Mouse (Mus musculus): ENCODE measurements at regions not wholly inside any gene's neighbourhood (a gene's known extent, or its start where the extent isn't known, plus 50 kb on each side); places are given as distances from the start of the nearest gene placed in this dataset.

DNA sequence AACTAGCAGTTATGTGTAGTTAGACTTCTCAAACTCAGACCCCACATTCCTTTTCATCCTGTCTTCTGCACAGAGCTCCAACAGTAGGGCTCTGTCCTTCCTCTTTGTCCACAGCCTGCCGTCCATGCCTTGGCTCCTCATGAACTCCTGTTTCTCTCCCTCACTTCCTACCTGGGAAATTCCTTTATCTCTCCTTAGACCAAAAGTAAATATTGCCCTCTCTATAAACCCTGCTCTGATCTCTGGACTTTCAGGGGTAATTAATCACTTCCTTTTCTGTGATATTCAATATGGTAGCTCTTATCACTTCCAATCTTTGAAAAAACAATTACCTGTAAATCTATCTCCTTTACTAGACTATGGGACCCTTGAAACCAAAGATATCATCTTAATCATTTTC is 576.1 kb downstream of the Nfib start:
- WGBS = 63% methylated on average over 1 of the region's 1 CpGs
- Histone ChIP-seq H3K79me2 (replicated peaks; ENCODE audit: control insufficient read depth, insufficient read depth, low read length) (no peaks in the 10 kb centered on the region), H3K4me1 (ENCODE audit: control insufficient read depth, insufficient read depth, low read length) (peaks cover 3% of the 10 kb centered on the region), H3K9ac (ENCODE audit: low read depth, low read length) (no peak overlapping the region), H3K4me3 (no peak overlapping the region), H3K27me3 (ENCODE audit: control insufficient read depth, insufficient read depth, low read length) (no peaks in the 10 kb centered on the region), H3K36me3 (ENCODE audit: control insufficient read depth, insufficient read depth, low read length) (peaks cover 9% of the 10 kb centered on the region), H3K27ac (no peak overlapping the region)
- intact Hi-C loops (cut with DNase I) = no loop called here
- TF ChIP-seq POLR2A (IDR thresholded peaks at IDR 0.05; ENCODE audit: insufficient read depth, low read depth, low read length) = no peak
- TF ChIP-seq EP300 (IDR thresholded peaks at IDR 0.05; ENCODE audit: insufficient read depth, low read depth, low read length) = no peak
- TF ChIP-seq CTCF (IDR thresholded peaks at IDR 0.05) = no peak
- DNase-seq = no peak

DNA sequence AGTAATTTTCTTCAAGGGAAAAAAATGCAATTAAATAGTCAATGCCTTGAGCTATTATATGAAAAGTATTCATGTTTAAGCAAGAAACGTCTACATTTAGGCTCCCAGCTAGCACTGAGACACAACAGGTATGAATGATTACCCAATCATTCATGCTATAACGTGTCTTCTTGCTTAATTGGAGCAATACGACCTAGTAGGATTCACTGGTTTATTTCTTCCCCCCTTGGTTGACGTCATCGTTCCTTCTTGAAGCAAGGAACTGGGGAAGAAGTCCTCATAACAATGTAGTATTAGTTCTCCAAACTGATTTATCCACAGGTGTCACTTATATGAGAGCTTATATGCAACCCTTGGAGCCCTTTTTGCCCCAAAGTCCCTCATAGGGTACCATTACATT is 581.8 kb downstream of the Nfib start:
- TF ChIP-seq CTCF (IDR thresholded peaks at IDR 0.05) (no peak), EP300 (IDR thresholded peaks at IDR 0.05; ENCODE audit: insufficient read depth, low read depth, low read length) (no peak), POLR2A (IDR thresholded peaks at IDR 0.05; ENCODE audit: insufficient read depth, low read depth, low read length) (no peak)
- 92% methylated on average over 5 of the region's 5 CpGs for WGBS
- Histone ChIP-seq H3K27me3 (ENCODE audit: control insufficient read depth, insufficient read depth, low read length) (no peaks in the 10 kb centered on the region), H3K4me3 (no peak overlapping the region), H3K4me1 (ENCODE audit: control insufficient read depth, insufficient read depth, low read length) (no peaks in the 10 kb centered on the region; the same call in 1 of the 2 replicates), H3K27ac (no peak overlapping the region), H3K9ac (ENCODE audit: low read depth, low read length) (no peak overlapping the region), H3K36me3 (ENCODE audit: control insufficient read depth, insufficient read depth, low read length) (no peaks in the 10 kb centered on the region), H3K79me2 (replicated peaks; ENCODE audit: control insufficient read depth, insufficient read depth, low read length) (no peaks in the 10 kb centered on the region)
- no peak for DNase-seq
- intact Hi-C loops (cut with DNase I) = no loop called here

GRCm38 (mm10) chr4:82123101-82123500 is 582.4 kb downstream of the Nfib start:
- TF ChIP-seq POLR2A (IDR thresholded peaks at IDR 0.05; ENCODE audit: insufficient read depth, low read depth, low read length) = no peak
- no peak for TF ChIP-seq CTCF (IDR thresholded peaks at IDR 0.05)
- no peak for TF ChIP-seq EP300 (IDR thresholded peaks at IDR 0.05; ENCODE audit: insufficient read depth, low read depth, low read length)
- Histone ChIP-seq H3K27me3 (ENCODE audit: control insufficient read depth, insufficient read depth, low read length) (no peaks in the 10 kb centered on the region), H3K27ac (no peak overlapping the region), H3K9ac (ENCODE audit: low read depth, low read length) (no peak overlapping the region), H3K36me3 (ENCODE audit: control insufficient read depth, insufficient read depth, low read length) (no peaks in the 10 kb centered on the region), H3K4me1 (ENCODE audit: control insufficient read depth, insufficient read depth, low read length) (no peaks in the 10 kb centered on the region; the same call in 1 of the 2 replicates), H3K4me3 (no peak overlapping the region), H3K79me2 (replicated peaks; ENCODE audit: control insufficient read depth, insufficient read depth, low read length) (no peaks in the 10 kb centered on the region)
- no peak for DNase-seq
- 94% methylated on average over 1 of the region's 1 CpGs for WGBS
- intact Hi-C loops (cut with DNase I) = no loop called here

DNA sequence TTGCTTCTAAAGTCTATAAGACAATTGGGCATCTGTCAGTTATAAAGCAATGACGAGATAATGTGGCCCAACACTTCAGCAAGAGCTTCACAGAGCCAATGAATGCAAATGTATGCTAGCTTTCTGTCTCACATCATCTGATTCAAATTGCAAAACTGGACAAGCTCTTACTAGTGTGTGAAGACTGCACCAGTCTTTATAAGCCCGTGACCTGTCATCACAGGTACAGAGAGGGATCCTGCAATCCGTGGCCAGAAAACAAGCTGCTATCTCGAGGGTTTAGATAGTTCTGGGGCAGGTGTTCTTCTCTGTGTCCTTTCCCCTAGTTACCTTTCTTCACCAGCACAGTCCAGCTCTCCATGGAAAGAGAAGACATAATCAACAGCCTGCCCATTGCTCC is 584.8 kb downstream of the Nfib start:
- Histone ChIP-seq H3K9ac (ENCODE audit: low read depth, low read length) (no peak overlapping the region), H3K27me3 (ENCODE audit: control insufficient read depth, insufficient read depth, low read length) (no peaks in the 10 kb centered on the region), H3K4me3 (no peak overlapping the region), H3K27ac (peak overlapping the region; percentile 43), H3K36me3 (ENCODE audit: control insufficient read depth, insufficient read depth, low read length) (no peaks in the 10 kb centered on the region), H3K4me1 (ENCODE audit: control insufficient read depth, insufficient read depth, low read length) (no peaks in the 10 kb centered on the region; the same call in 1 of the 2 replicates), H3K79me2 (replicated peaks; ENCODE audit: control insufficient read depth, insufficient read depth, low read length) (no peaks in the 10 kb centered on the region)
- WGBS = 60% methylated on average over 4 of the region's 4 CpGs
- TF ChIP-seq EP300 (IDR thresholded peaks at IDR 0.05; ENCODE audit: insufficient read depth, low read depth, low read length) (no peak), CTCF (IDR thresholded peaks at IDR 0.05) (no peak), POLR2A (IDR thresholded peaks at IDR 0.05; ENCODE audit: insufficient read depth, low read depth, low read length) (no peak)
- intact Hi-C loops (cut with DNase I) = no loop called here
- DNase-seq = no peak

- no peaks in the 10 kb centered on the region for H3K27me3 ChIP-seq (ENCODE audit: control insufficient read depth, insufficient read depth, low read length)
- H3K79me2 ChIP-seq (replicated peaks; ENCODE audit: control insufficient read depth, insufficient read depth, low read length) = no peaks in the 10 kb centered on the region
- intact Hi-C loops (cut with DNase I) = no loop called here
- peak overlapping the region; percentile 41; the same call in 1 of the 2 replicates for H3K27ac ChIP-seq
- no peaks in the 10 kb centered on the region; the same call in 1 of the 2 replicates for H3K4me1 ChIP-seq (ENCODE audit: control insufficient read depth, insufficient read depth, low read length)
- no peak overlapping the region for H3K4me3 ChIP-seq
- no peak for TF ChIP-seq CTCF (IDR thresholded peaks at IDR 0.05)
- no peak for TF ChIP-seq EP300 (IDR thresholded peaks at IDR 0.05; ENCODE audit: insufficient read depth, low read depth, low read length)
- no peak for TF ChIP-seq POLR2A (IDR thresholded peaks at IDR 0.05; ENCODE audit: insufficient read depth, low read depth, low read length)
- WGBS = 50% methylated on average over 1 of the region's 1 CpGs
- H3K9ac ChIP-seq (ENCODE audit: low read depth, low read length) = no peak overlapping the region
- no peaks in the 10 kb centered on the region for H3K36me3 ChIP-seq (ENCODE audit: control insufficient read depth, insufficient read depth, low read length)
- no peak for DNase-seq
Observed at GRCm38 (mm10) chr4:82120326-82120725, 585.2 kb downstream of the Nfib start.

- 93% methylated on average over 1 of the region's 1 CpGs for WGBS
- H3K4me3 ChIP-seq = no peak overlapping the region
- no peaks in the 10 kb centered on the region for H3K4me1 ChIP-seq (ENCODE audit: control insufficient read depth, insufficient read depth, low read length)
- no peak for DNase-seq
- TF ChIP-seq POLR2A (IDR thresholded peaks at IDR 0.05; ENCODE audit: insufficient read depth, low read depth, low read length) (no peak), CTCF (IDR thresholded peaks at IDR 0.05) (no peak), EP300 (IDR thresholded peaks at IDR 0.05; ENCODE audit: insufficient read depth, low read depth, low read length) (no peak)
- H3K36me3 ChIP-seq (ENCODE audit: control insufficient read depth, insufficient read depth, low read length) = no peaks in the 10 kb centered on the region
- no peaks in the 10 kb centered on the region for H3K27me3 ChIP-seq (ENCODE audit: control insufficient read depth, insufficient read depth, low read length)
- no peak overlapping the region for H3K9ac ChIP-seq (ENCODE audit: low read depth, low read length)
- no peaks in the 10 kb centered on the region for H3K79me2 ChIP-seq (replicated peaks; ENCODE audit: control insufficient read depth, insufficient read depth, low read length)
- H3K27ac ChIP-seq = no peak overlapping the region
- intact Hi-C loops (cut with DNase I) = no loop called here
Observed at GRCm38 (mm10) chr4:82101837-82102236, 603.7 kb downstream of the Nfib start.
